In the genomic region with DNA sequence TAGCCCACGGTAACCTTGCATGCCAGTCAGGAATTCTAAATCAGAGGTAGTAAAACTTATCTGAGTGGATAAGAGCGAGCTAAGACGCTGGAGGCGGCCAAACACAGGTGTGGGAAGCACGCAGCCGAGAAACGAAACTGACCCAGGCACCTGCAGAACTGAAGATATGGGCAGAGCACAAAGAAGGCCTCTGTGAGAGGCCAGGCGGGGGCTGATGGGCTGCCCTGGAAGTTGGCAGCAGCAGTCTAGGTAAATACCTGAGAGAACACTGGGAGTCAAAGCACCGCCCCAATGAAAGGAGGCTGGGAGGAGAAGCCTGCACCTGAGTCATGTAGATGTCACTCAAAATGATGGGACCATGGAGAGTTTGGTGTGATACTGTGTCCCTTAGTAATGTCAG, we compare ENCODE assay signal across 25 mouse cellular contexts. TPM values are rescaled to one million over a fixed set of nuclear protein-coding genes. Genes with fewer than 3 reads are reported as not detected.
DNase-seq lines count a peak whose midpoint lies in the region; ATAC-seq and TF ChIP-seq lines count a peak whose summit lies in the region.
"Had no signal": no experiment of that assay in that cellular context is flagged by ENCODE, and none has a peak within 500 bp of the region (broad histone marks: within the 10 kb centered on the region; RNA-seq: fewer than 3 reads in every experiment).

No protein-coding gene starts in this region.

- DNase-seq in forebrain, embryonic 11.5 days (ENCODE audit: low spot score): peak; percentile 41
- DNase-seq in lung, embryonic 14.5 days: peak; percentile 64
- DNase-seq in lung, adult 2 months: no peak
- DNase-seq in MN1 (ENCODE audit: low spot score): no peak
- DNase-seq in left cerebral cortex, postnatal 4 days: no peak
- DNase-seq: adrenal gland, postnatal 25 days; cerebellum, adult 8-10 months; cerebellum, postnatal 36 days; gastrocnemius, postnatal 10 days; heart, adult 11 months; heart, postnatal 10 days; kidney, postnatal 10 days; liver had no signal

- ATAC-seq in forebrain, embryonic 11.5 days (replicated peaks; ENCODE audit: low FRiP score): no peak
- no peak for ATAC-seq in forebrain, embryonic 15.5 days (replicated peaks)
- peak; percentile 80 for ATAC-seq in lung, embryonic 14.5 days (ENCODE audit: insufficient read depth)
- peak; percentile 85 for ATAC-seq in intestine, embryonic 16.5 days
- ATAC-seq in stomach, embryonic 15.5 days (ENCODE audit: insufficient read depth, low FRiP score, low read depth): peak; percentile 86
- ATAC-seq: forebrain, embryonic 16.5 days; hindbrain, embryonic 16.5 days had no signal

- H3K4me2 ChIP-seq in forebrain, embryonic 11.5 days (ENCODE audit: low read depth, low read length, severe bottlenecking): no peak overlapping the region
- no peak overlapping the region for H3K4me2 ChIP-seq in forebrain, embryonic 15.5 days (replicated peaks)
- 0 out of 2 replicates have a peak overlapping the region, but pooled peaks have one; percentile 13 for H3K4me2 ChIP-seq in lung, embryonic 14.5 days
- peak overlapping the region; percentile 34; the same call in 1 of the 2 replicates for H3K4me2 ChIP-seq in intestine, embryonic 16.5 days (ENCODE audit: low read depth, low read length)
- H3K4me2 ChIP-seq in stomach, embryonic 15.5 days: no peak overlapping the region
- H3K4me2 ChIP-seq: heart, embryonic 12.5 days; liver, embryonic 15.5 days; midbrain, embryonic 12.5 days had no signal

- H3K4me3 ChIP-seq in forebrain, embryonic 11.5 days (ENCODE audit: low read depth, low read length): no peak overlapping the region
- H3K4me3 ChIP-seq in forebrain, embryonic 15.5 days: no peak overlapping the region
- H3K4me3 ChIP-seq in lung, embryonic 14.5 days (ENCODE audit: low read depth, low read length): no peak overlapping the region
- no peak overlapping the region for H3K4me3 ChIP-seq in lung, adult 2 months (replicated peaks; ENCODE audit: extremely low read depth, low read depth, low read length)
- H3K4me3 ChIP-seq in intestine, embryonic 16.5 days (ENCODE audit: low read length): peak overlapping the region; percentile 10; the same call in 1 of the 2 replicates
- H3K4me3 ChIP-seq in stomach, embryonic 15.5 days (replicated peaks): no peak overlapping the region
- H3K4me3 ChIP-seq: heart, embryonic 12.5 days; hindbrain, embryonic 10.5 days; limb, embryonic 10.5 days; liver, embryonic 15.5 days; midbrain, embryonic 12.5 days had no signal

- no peak for TF ChIP-seq POLR2A in lung, adult 2 months (IDR thresholded peaks at IDR 0.05; ENCODE audit: borderline replicate concordance, extremely low read depth, low read depth, low read length)

- 95% methylated on average over 9 of the region's 9 CpGs for WGBS in forebrain, embryonic 11.5 days
- 92% methylated on average over 9 of the region's 9 CpGs for WGBS in forebrain, embryonic 15.5 days
- 67% methylated on average over 9 of the region's 9 CpGs for WGBS in lung, embryonic 14.5 days
- 86% methylated on average over 9 of the region's 9 CpGs for WGBS in lung, adult 2 months
- 55% methylated on average over 9 of the region's 9 CpGs for WGBS in intestine, embryonic 16.5 days
- WGBS in stomach, embryonic 15.5 days: 76% methylated on average over 9 of the region's 9 CpGs

- H3K4me1 ChIP-seq in forebrain, embryonic 11.5 days (replicated peaks; ENCODE audit: control insufficient read depth, insufficient read depth, low read length): no peaks in the 10 kb centered on the region
- H3K4me1 ChIP-seq in forebrain, embryonic 15.5 days: no peaks in the 10 kb centered on the region
- H3K4me1 ChIP-seq in lung, embryonic 14.5 days (ENCODE audit: insufficient read depth): no peaks in the 10 kb centered on the region; the same call in 1 of the 2 replicates
- peaks cover 3% of the 10 kb centered on the region; the same call in 1 of the 2 replicates for H3K4me1 ChIP-seq in lung, adult 2 months (ENCODE audit: control insufficient read depth, insufficient read depth, low read length)
- H3K4me1 ChIP-seq in intestine, embryonic 16.5 days (ENCODE audit: control insufficient read depth, insufficient read depth, low read length): peaks cover 20% of the 10 kb centered on the region
- peaks cover 11% of the 10 kb centered on the region; the same call in 1 of the 2 replicates for H3K4me1 ChIP-seq in stomach, embryonic 15.5 days
- H3K4me1 ChIP-seq: hindbrain, embryonic 10.5 days; limb, embryonic 10.5 days; liver, embryonic 15.5 days; midbrain, embryonic 12.5 days had no signal

- no peaks in the 10 kb centered on the region for H3K36me3 ChIP-seq in forebrain, embryonic 11.5 days (ENCODE audit: control insufficient read depth, insufficient read depth, low read length)
- H3K36me3 ChIP-seq in forebrain, embryonic 15.5 days: peaks cover 28% of the 10 kb centered on the region
- 0 out of 2 replicates have a peak, but pooled peaks cover 5% of the 10 kb centered on the region for H3K36me3 ChIP-seq in lung, embryonic 14.5 days (ENCODE audit: insufficient read depth)
- no peaks in the 10 kb centered on the region for H3K36me3 ChIP-seq in intestine, embryonic 16.5 days (ENCODE audit: control insufficient read depth, insufficient read depth, low read length)
- H3K36me3 ChIP-seq in stomach, embryonic 15.5 days: 0 out of 2 replicates have a peak, but pooled peaks cover 5% of the 10 kb centered on the region
- H3K36me3 ChIP-seq: liver, embryonic 15.5 days had no signal

- H3K27ac ChIP-seq in forebrain, embryonic 11.5 days (ENCODE audit: low read depth, low read length): no peak overlapping the region
- no peak overlapping the region for H3K27ac ChIP-seq in forebrain, embryonic 15.5 days (replicated peaks)
- H3K27ac ChIP-seq in lung, embryonic 14.5 days (ENCODE audit: low read depth): peak overlapping the region; percentile 86
- peak overlapping the region; percentile 79 for H3K27ac ChIP-seq in intestine, embryonic 16.5 days (ENCODE audit: low read length)
- peak overlapping the region; percentile 62 for H3K27ac ChIP-seq in stomach, embryonic 15.5 days
- H3K27ac ChIP-seq: hindbrain, embryonic 10.5 days; limb, embryonic 10.5 days; liver, embryonic 15.5 days; midbrain, embryonic 12.5 days had no signal

- intact Hi-C loops in left cerebral cortex, postnatal 4 days (cut with DNase I): no loop called here

- H3K27me3 ChIP-seq in forebrain, embryonic 11.5 days (ENCODE audit: control insufficient read depth, insufficient read depth, low read length): no peaks in the 10 kb centered on the region
- H3K27me3 ChIP-seq in forebrain, embryonic 15.5 days: no peaks in the 10 kb centered on the region
- H3K27me3 ChIP-seq in lung, embryonic 14.5 days (ENCODE audit: insufficient read depth, low read length): no peaks in the 10 kb centered on the region
- H3K27me3 ChIP-seq in intestine, embryonic 16.5 days (replicated peaks; ENCODE audit: control insufficient read depth, insufficient read depth, low read length): no peaks in the 10 kb centered on the region
- no peaks in the 10 kb centered on the region for H3K27me3 ChIP-seq in stomach, embryonic 15.5 days (replicated peaks)
- H3K27me3 ChIP-seq: heart, embryonic 12.5 days; liver, embryonic 15.5 days; midbrain, embryonic 12.5 days had no signal

- no peak overlapping the region for H3K9ac ChIP-seq in forebrain, embryonic 11.5 days (ENCODE audit: low read length)
- no peak overlapping the region for H3K9ac ChIP-seq in forebrain, embryonic 15.5 days (replicated peaks)
- 0 out of 2 replicates have a peak overlapping the region, but pooled peaks have one; percentile 25 for H3K9ac ChIP-seq in lung, embryonic 14.5 days
- 0 out of 2 replicates have a peak overlapping the region, but pooled peaks have one; percentile 4 for H3K9ac ChIP-seq in intestine, embryonic 16.5 days (ENCODE audit: low read depth, low read length)
- H3K9ac ChIP-seq in stomach, embryonic 15.5 days: no peak overlapping the region
- H3K9ac ChIP-seq: heart, embryonic 12.5 days; liver, embryonic 15.5 days; midbrain, embryonic 12.5 days had no signal

- TF ChIP-seq CTCF in lung, embryonic 14.5 days (IDR thresholded peaks at IDR 0.05; ENCODE audit: low read depth): no peak
- no peak for TF ChIP-seq CTCF in lung, adult 2 months (IDR thresholded peaks at IDR 0.05; ENCODE audit: insufficient read depth, low read length)

- H3K9me3 ChIP-seq in forebrain, embryonic 11.5 days (ENCODE audit: control insufficient read depth, low read length): no peaks in the 10 kb centered on the region
- H3K9me3 ChIP-seq in forebrain, embryonic 15.5 days: no peaks in the 10 kb centered on the region
- no peaks in the 10 kb centered on the region for H3K9me3 ChIP-seq in lung, embryonic 14.5 days (ENCODE audit: low read depth, low read length)
- no peaks in the 10 kb centered on the region for H3K9me3 ChIP-seq in intestine, embryonic 16.5 days (ENCODE audit: control insufficient read depth, low read length)
- H3K9me3 ChIP-seq in stomach, embryonic 15.5 days: no peaks in the 10 kb centered on the region
- H3K9me3 ChIP-seq: heart, embryonic 12.5 days; hindbrain, embryonic 10.5 days; limb, embryonic 10.5 days; liver, embryonic 15.5 days; midbrain, embryonic 12.5 days had no signal

RNA-seq across cellular contexts. Expression of a gene that starts 27.7 kb away (rescaled TPM):
- 4.1 and 4.6 TPM in 2 replicates for polyA plus RNA-seq in forebrain, embryonic 11.5 days (2014; fragmentation: Nextera tagmentation; extraction: Ambion mirVana)
- 2.7 and 3.4 TPM in 2 replicates for polyA plus RNA-seq in forebrain, embryonic 15.5 days (2015; fragmentation: Nextera tagmentation; extraction: Ambion mirVana)
- polyA plus RNA-seq in lung, embryonic 14.5 days (2014; fragmentation: Nextera tagmentation; extraction: Ambion mirVana): 3.8 TPM in 2 replicates
- polyA plus RNA-seq in lung, adult 2 months (2012; rRNA removed): 72.8 and 80.7 TPM in 2 replicates
- polyA plus RNA-seq in intestine, embryonic 16.5 days (2015; fragmentation: Nextera tagmentation; extraction: Ambion mirVana): 248 and 311 TPM in 2 replicates
- 55.9 and 69.8 TPM in 2 replicates for polyA plus RNA-seq in stomach, embryonic 15.5 days (2015; fragmentation: Nextera tagmentation; extraction: Ambion mirVana)
- total RNA-seq in left cerebral cortex, postnatal 4 days (2021): 1 to 10 TPM; 7.4 to 8.4 TPM
- total RNA-seq: neutrophil, adult 5-6 weeks had no signal

RNA-seq across cellular contexts. Expression of a gene that starts 31.8 kb away (rescaled TPM):
- polyA plus RNA-seq in forebrain, embryonic 11.5 days (2014; fragmentation: Nextera tagmentation; extraction: Ambion mirVana): 46.6 and 53.1 TPM in 2 replicates
- 42.7 and 45.2 TPM in 2 replicates for polyA plus RNA-seq in forebrain, embryonic 15.5 days (2015; fragmentation: Nextera tagmentation; extraction: Ambion mirVana)
- polyA plus RNA-seq in lung, embryonic 14.5 days (2014; fragmentation: Nextera tagmentation; extraction: Ambion mirVana): 30.6 and 32.4 TPM in 2 replicates
- polyA plus RNA-seq in lung, adult 2 months (2012; rRNA removed): 13.1 and 15.6 TPM in 2 replicates
- 28.9 and 30.7 TPM in 2 replicates for polyA plus RNA-seq in intestine, embryonic 16.5 days (2015; fragmentation: Nextera tagmentation; extraction: Ambion mirVana)
- 27.1 and 30.8 TPM in 2 replicates for polyA plus RNA-seq in stomach, embryonic 15.5 days (2015; fragmentation: Nextera tagmentation; extraction: Ambion mirVana)
- 10 to 100 TPM; 50.8 to 51.6 TPM for total RNA-seq in left cerebral cortex, postnatal 4 days (2021)

RNA-seq across cellular contexts. Expression of a gene that starts 46.6 kb away (rescaled TPM):
- 20.8 and 23.0 TPM in 2 replicates for polyA plus RNA-seq in forebrain, embryonic 11.5 days (2014; fragmentation: Nextera tagmentation; extraction: Ambion mirVana)
- 13.0 and 13.4 TPM in 2 replicates for polyA plus RNA-seq in forebrain, embryonic 15.5 days (2015; fragmentation: Nextera tagmentation; extraction: Ambion mirVana)
- 25.3 and 26.8 TPM in 2 replicates for polyA plus RNA-seq in lung, embryonic 14.5 days (2014; fragmentation: Nextera tagmentation; extraction: Ambion mirVana)
- 13.1 and 17.2 TPM in 2 replicates for polyA plus RNA-seq in lung, adult 2 months (2012; rRNA removed)
- 58.0 and 60.8 TPM in 2 replicates for polyA plus RNA-seq in intestine, embryonic 16.5 days (2015; fragmentation: Nextera tagmentation; extraction: Ambion mirVana)
- polyA plus RNA-seq in stomach, embryonic 15.5 days (2015; fragmentation: Nextera tagmentation; extraction: Ambion mirVana): 37.7 and 38.8 TPM in 2 replicates
- total RNA-seq in left cerebral cortex, postnatal 4 days (2021): 1 to 10 TPM; 8.3 to 9.4 TPM
- total RNA-seq: megakaryocyte, adult 5-6 weeks; neutrophil, adult 5-6 weeks had no signal

Comparison
In these comparisons a context has a peak if more than half of its experiments do, and no peak if none do; other contexts are left out.
1. DNase-seq: peak in forebrain, embryonic 11.5 days (single experiment) and lung, embryonic 14.5 days (single experiment); none in lung, adult 2 months (single experiment), MN1 (single experiment) and left cerebral cortex, postnatal 4 days (single experiment).
2. RNA of a gene that starts 27.7 kb away (polyA plus RNA-seq): 248 to 311 TPM in intestine, embryonic 16.5 days, 72.8 to 80.7 TPM in lung, adult 2 months and 55.9 to 69.8 TPM in stomach, embryonic 15.5 days; 4.1 to 4.6 TPM in forebrain, embryonic 11.5 days, 3.8 TPM in lung, embryonic 14.5 days and 2.7 to 3.4 TPM in forebrain, embryonic 15.5 days; every median in the first group is over 10 times any median in the second.
3. ATAC-seq: peak in lung, embryonic 14.5 days (single experiment), intestine, embryonic 16.5 days (single experiment) and stomach, embryonic 15.5 days (single experiment); none in forebrain, embryonic 11.5 days (single experiment) and forebrain, embryonic 15.5 days (single experiment).
4. H3K27ac ChIP-seq: peak in lung, embryonic 14.5 days (single experiment), intestine, embryonic 16.5 days (single experiment) and stomach, embryonic 15.5 days (single experiment); none in forebrain, embryonic 11.5 days (single experiment) and forebrain, embryonic 15.5 days (single experiment).
5. H3K4me2 ChIP-seq: peak in lung, embryonic 14.5 days (single experiment) and intestine, embryonic 16.5 days (single experiment); none in forebrain, embryonic 11.5 days (single experiment), forebrain, embryonic 15.5 days (single experiment) and stomach, embryonic 15.5 days (single experiment).
6. H3K9ac ChIP-seq: peak in lung, embryonic 14.5 days (single experiment) and intestine, embryonic 16.5 days (single experiment); none in forebrain, embryonic 11.5 days (single experiment), forebrain, embryonic 15.5 days (single experiment) and stomach, embryonic 15.5 days (single experiment).